Mouse (Mus musculus): ENCODE data around the gene Hist1h2ad. TPM values are rescaled to one million over a fixed set of nuclear protein-coding genes. Genes with fewer than 3 reads are reported as not detected.

Gene Hist1h2ad
- polyA plus RNA-seq (2012; rRNA removed): 3.7 and 4.7 TPM in 2 replicates

GRCm38 (mm10) chr13:23573898-23574524 lies at the start of gene Hist1h2ad, which contains the start of gene Hist1h2bf:
Gene Hist1h2ad, plus strand, starts transcription at chr13:23574381.
Gene Hist1h2bf, minus strand, starts transcription at chr13:23574196.

DNA sequence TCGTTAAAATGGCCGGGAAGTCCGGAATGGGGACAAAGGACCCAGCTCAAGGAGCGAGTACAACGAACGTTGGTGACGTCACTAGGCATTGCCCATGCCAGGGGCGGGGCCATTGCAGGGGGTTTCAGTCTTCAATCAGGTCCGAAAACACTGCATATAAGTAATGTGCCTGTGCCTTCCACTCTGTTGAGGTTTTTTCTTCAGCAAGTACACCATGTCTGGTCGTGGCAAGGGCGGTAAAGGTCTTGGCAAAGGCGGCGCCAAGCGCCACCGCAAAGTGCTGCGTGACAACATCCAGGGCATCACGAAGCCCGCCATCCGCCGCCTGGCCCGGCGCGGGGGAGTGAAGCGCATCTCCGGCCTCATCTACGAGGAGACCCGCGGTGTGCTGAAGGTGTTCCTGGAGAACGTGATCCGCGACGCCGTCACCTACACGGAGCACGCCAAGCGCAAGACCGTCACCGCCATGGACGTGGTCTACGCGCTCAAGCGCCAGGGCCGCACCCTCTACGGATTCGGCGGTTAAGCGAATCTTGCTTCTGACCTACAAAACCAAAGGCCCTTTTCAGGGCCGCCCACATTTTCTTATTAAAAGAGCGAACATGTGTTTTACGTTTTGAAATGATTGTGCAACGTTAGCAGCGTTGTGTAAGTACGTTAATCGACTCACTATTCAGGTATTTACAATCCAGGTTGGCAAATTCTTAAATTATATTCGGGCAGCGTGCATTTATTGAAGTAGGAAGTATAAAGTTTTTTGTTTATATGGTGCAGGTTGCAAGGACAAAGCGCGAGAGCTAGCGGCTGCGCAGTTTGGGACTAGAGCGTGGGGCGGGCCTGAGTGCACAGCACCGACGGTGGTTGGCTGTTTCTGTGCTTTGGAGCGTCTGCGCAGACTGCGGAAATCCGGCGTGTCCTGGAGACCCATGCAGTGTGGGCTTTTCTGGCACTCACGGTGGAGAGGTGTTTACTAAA lies 43.0 kb upstream of the Hist1h2ad start, which contains the start of gene Hist1h4h:
TSS of gene Hist1h4h (plus strand) at position 150 of the 975 bp plus-strand sequence.

GRCm38 (mm10) chr13:23533560-23534367 lies 40.4 kb upstream of the Hist1h2ad start, which contains the start of gene Hist1h2af:
Gene Hist1h2af, plus strand, starts transcription at chr13:23533906.

GRCm38 (mm10) chr13:23535137-23536075 lies 38.8 kb upstream of the Hist1h2ad start, which contains the start of gene Hist1h3g:
Gene Hist1h3g, plus strand, starts transcription at chr13:23535422.

GRCm38 (mm10) chr13:23542999-23543607 lies 31.1 kb upstream of the Hist1h2ad start, which contains the start of gene Hist1h2bh:
Gene Hist1h2bh, minus strand, starts transcription at chr13:23543392.

GRCm38 (mm10) chr13:23543965-23544786 lies 30.0 kb upstream of the Hist1h2ad start, which contains the start of gene Hist1h3f:
Gene Hist1h3f, plus strand, starts transcription at chr13:23544052.

DNA sequence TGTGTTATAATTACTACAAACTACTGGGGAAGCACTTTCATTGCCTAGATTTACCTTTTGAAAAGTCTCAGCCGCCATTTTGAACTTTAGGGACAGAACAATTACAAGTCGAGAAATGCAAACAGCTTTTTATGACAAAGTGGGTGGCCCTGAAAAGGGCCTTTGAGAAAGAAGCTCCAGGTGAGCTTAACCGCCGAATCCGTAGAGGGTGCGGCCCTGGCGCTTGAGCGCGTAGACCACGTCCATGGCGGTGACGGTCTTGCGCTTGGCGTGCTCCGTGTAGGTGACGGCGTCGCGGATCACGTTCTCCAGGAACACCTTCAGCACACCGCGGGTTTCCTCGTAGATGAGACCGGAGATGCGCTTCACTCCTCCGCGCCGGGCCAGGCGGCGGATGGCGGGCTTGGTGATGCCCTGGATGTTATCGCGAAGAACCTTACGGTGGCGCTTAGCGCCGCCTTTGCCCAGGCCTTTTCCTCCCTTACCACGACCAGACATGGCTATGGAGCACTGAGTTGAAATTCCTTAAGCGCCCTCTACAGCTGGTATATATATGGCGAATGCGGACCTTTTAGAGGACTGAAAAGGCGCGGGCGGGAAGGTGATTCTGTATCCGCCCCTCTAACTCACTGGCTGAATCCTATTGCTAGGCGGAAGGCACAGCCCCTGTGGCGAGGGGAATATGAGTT lies 22.9 kb upstream of the Hist1h2ad start, which contains the start of gene Hist1h4f:
TSS of gene Hist1h4f (minus strand) at position 503 of the 689 bp plus-strand sequence.

GRCm38 (mm10) chr13:23552962-23553361 lies 21.2 kb upstream of the Hist1h2ad start, which contains the start of gene Hist1h1d:
Gene Hist1h1d, plus strand, starts transcription at chr13:23553262.

DNA sequence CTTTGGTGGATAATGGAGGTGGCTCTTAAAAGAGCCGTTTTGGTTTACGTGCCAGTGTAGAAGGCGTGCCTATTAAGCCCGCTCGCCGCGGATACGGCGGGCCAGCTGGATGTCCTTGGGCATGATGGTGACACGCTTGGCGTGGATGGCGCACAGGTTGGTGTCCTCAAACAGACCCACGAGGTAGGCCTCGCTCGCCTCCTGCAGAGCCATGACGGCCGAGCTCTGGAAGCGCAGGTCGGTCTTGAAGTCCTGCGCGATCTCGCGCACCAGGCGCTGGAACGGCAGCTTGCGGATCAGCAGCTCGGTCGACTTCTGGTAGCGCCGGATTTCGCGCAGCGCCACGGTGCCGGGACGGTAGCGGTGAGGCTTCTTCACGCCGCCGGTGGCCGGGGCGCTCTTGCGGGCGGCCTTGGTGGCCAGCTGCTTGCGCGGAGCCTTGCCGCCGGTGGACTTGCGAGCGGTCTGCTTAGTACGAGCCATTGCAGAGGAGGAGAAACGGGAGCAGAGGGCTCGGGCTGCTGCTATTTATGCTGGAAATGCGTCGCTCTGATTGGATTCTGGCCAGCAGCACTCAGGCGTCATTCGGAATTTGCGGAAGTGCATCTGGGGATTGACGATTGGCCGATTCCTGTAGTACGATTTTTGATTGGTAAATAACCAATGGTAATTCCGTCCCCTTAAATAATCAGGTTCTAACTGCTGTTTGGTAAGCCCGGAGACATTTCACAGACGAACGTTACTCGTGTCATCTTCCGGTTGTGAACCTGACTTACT lies 12.1 kb upstream of the Hist1h2ad start, which contains the start of gene Hist1h3e:
TSS of gene Hist1h3e (minus strand) at position 487 of the 777 bp plus-strand sequence.

DNA sequence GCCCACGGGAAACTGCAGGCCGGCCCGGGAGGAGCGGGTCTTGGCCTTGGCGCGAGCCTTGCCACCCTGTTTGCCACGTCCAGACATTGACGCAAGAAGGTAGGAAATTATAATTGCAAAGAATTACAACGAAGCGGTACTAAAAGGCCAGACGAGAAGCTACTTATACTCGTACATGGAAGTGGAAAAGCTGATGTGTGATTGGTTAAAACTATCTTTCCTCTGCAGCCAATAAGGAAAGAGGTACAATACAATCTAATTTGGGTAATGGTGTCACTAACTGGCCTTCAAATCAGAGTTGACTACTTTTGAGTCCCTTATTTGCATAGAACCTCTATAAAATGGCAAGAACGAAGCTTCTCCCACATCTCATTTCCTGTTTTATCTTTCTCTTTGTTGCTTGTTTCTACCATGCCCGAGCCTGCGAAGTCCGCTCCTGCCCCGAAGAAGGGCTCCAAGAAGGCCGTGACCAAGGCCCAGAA lies 3.1 kb upstream of the Hist1h2ad start, which contains the start of the genes Hist1h2ae and Hist1h2bg:
TSS of gene Hist1h2ae (minus strand) at position 199 of the 482 bp plus-strand sequence.
TSS of gene Hist1h2bg (plus strand) at position 375 of the 482 bp plus-strand sequence.

GRCm38 (mm10) chr13:23575271-23575851 lies 1.2 kb downstream of the Hist1h2ad start, which contains the start of gene Hist1h3d:
Gene Hist1h3d, plus strand, starts transcription at chr13:23575763.

GRCm38 (mm10) chr13:23581408-23582218 lies 7.4 kb downstream of the Hist1h2ad start, which contains the start of gene Hist1h4d:
Gene Hist1h4d, plus strand, starts transcription at chr13:23581598.

GRCm38 (mm10) chr13:23620733-23621531 lies 46.8 kb downstream of the Hist1h2ad start, which contains the start of gene Hist1h2be:
Gene Hist1h2be, minus strand, starts transcription at chr13:23621124.

GRCm38 (mm10) chr13:23622175-23622671 lies 48.0 kb downstream of the Hist1h2ad start, which contains the start of gene Hist1h1e:
Gene Hist1h1e, minus strand, starts transcription at chr13:23622558.

